Mouse (Mus musculus) limb, embryonic 14.5 days (tissue): Measurements from ENCODE around the gene Acbd6. TPM values are rescaled to one million over a fixed set of nuclear protein-coding genes. Genes with fewer than 3 reads are reported as not detected.

ENCODE experiments used
- ATAC-seq: fragments of 200-750 bp; cut with Nextera tagmentation; 2 replicates; pipeline ENCODE4 v1.8.0; 2017; ENCODE audit warnings: low read depth, moderate number of reproducible peaks, moderate TSS enrichment; ENCODE audit not compliant: low FRiP score
- DNase-seq: peaks from one replicate; pipeline ENCODE4 v3.0.0-alpha.2; 2015; ENCODE audit warnings: low spot score
- H3K27ac ChIP-seq: fragments of 300-500 bp; sonication (generic); replicated peaks from 2 replicates; pipeline ENCODE4 v1.5.1; 2014; ENCODE audit warnings: low read depth, mild to moderate bottlenecking, low read length, moderate library complexity, mixed read lengths
- H3K27me3 ChIP-seq: fragments of 300-500 bp; sonication (generic); 2 replicates; pipeline ENCODE4 v1.6.1; 2014; ENCODE audit warnings: low read length, mixed read lengths; ENCODE audit not compliant: control insufficient read depth, insufficient read depth
- H3K36me3 ChIP-seq: fragments of 300-500 bp; sonication (generic); 2 replicates; pipeline ENCODE4 v1.6.1; 2014; ENCODE audit warnings: mild to moderate bottlenecking, low read length, moderate library complexity, mixed read lengths; ENCODE audit not compliant: control insufficient read depth, insufficient read depth
- H3K4me1 ChIP-seq: fragments of 300-500 bp; sonication (generic); 2 replicates; pipeline ENCODE4 v1.6.1; 2014; ENCODE audit warnings: antibody characterized with exemption, low read length, mixed read lengths; ENCODE audit not compliant: control insufficient read depth, insufficient read depth
- H3K4me2 ChIP-seq: fragments of 300-500 bp; sonication (generic); replicated peaks from 2 replicates; pipeline ENCODE4 v1.6.1; 2014; ENCODE audit warnings: low read depth, mild to moderate bottlenecking, low read length, moderate library complexity; ENCODE audit not compliant: severe bottlenecking
- H3K4me3 ChIP-seq: fragments of 300-500 bp; sonication (generic); replicated peaks from 2 replicates; pipeline ENCODE4 v1.5.1; 2014; ENCODE audit warnings: low read length
- H3K9ac ChIP-seq: fragments of 300-500 bp; sonication (generic); 2 replicates; pipeline ENCODE4 v1.6.1; 2014; ENCODE audit warnings: mild to moderate bottlenecking, low read depth, low read length, moderate library complexity; ENCODE audit not compliant: severe bottlenecking
- H3K9me3 ChIP-seq: fragments of 300-500 bp; sonication (generic); 2 replicates; pipeline ENCODE4 v1.6.1; 2016; ENCODE audit warnings: low read length; ENCODE audit not compliant: control insufficient read depth
- POLR2A ChIP-seq: fragments of 200-500 bp; IDR thresholded peaks from 2 replicates; pipeline ENCODE4 v1.8.0; 2012; ENCODE audit warnings: inconsistent platforms, mild to moderate bottlenecking, moderate library complexity, borderline replicate concordance; ENCODE audit not compliant: insufficient read depth, insufficient read length; ENCODE audit errors: extremely low read depth
- WGBS: fragments of 180-500 bp; shearing (Covaris S2); extraction: QIAGEN DNeasy Blood & Tissue Kit; methylation state at CpG from one replicate; pipeline ENCODE4 v1.1.7; 2014; 5-methylcytosine and 5-hydroxymethylcytosine counted together
- polyA plus RNA-seq, 2 experiments: library from polyadenylated mRNA; depleted of rRNA in 1 of 2; stranded (reverse) in 1 of 2; unstranded in 1 of 2; fragments of >200 nt; fragmentation: Nextera tagmentation in 1 of 2; extraction: Ambion mirVana in 1 of 2; gene quantifications; 2 replicates each; pipeline versions ENCODE4 v1.2.1 to v1.2.3; 2012 to 2014

Acbd6 gene
- polyA plus RNA-seq, 2 experiments, result 87.9 to 88.3 TPM

DNA sequence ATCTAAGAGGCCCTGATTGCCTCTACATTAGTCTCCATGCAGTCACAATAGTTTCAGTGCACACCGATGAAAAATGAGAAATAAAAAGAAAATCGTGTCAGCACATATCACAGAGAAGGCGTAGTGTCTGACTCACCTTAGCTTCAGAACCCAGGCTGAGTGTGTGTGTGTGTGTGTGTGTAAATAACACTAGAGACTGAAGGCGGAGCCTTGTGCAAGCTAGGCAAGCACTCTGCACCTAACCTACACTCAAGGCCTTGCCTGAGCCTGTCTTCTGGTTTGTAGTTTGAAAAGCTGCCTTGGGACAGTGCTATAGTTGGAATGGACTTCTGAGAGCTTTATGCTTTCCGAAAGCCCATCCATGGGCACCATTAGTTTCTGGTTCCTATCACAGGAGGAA, 131.6 kb downstream of the Acbd6 start:
- Histone ChIP-seq H3K9ac (no peak overlapping the region), H3K4me2 (no peak overlapping the region), H3K4me1 (peaks cover 15% of the 10 kb centered on the region), H3K36me3 (no peaks in the 10 kb centered on the region), H3K27me3 (no peaks in the 10 kb centered on the region), H3K4me3 (no peak overlapping the region), H3K27ac (no peak overlapping the region), H3K9me3 (no peaks in the 10 kb centered on the region)
- TF ChIP-seq POLR2A, result no peak
- WGBS, result 91% methylated on average over 5 of the region's 5 CpGs
- no peak for DNase-seq
- ATAC-seq, result no peak

DNA sequence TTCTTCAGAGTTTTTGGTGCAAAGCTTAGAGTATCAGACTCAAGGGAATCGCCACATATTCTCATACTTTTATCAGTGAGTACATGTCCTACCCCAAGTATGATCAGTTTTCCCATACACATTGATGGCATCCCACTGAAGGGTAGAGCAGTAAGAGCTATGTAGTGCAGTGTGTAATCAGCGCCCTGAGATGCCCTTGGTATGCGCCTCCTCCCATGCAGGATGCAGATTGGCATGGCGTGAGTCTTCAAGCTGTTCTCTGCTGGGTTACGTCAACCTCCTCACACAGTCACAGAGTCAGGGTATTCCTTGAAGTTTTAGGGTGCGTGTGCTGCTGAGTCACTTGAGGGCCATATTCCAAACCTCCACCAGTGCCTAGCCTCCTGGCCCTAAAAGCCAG, 134.3 kb downstream of the Acbd6 start:
- no peak overlapping the region for H3K4me2 ChIP-seq
- no peak overlapping the region for H3K27ac ChIP-seq
- H3K4me3 ChIP-seq, result no peak overlapping the region
- no peaks in the 10 kb centered on the region for H3K36me3 ChIP-seq
- no peak for DNase-seq
- H3K9me3 ChIP-seq, result no peaks in the 10 kb centered on the region
- TF ChIP-seq POLR2A, result no peak
- 89% methylated on average over 6 of the region's 6 CpGs for WGBS
- no peaks in the 10 kb centered on the region for H3K27me3 ChIP-seq
- ATAC-seq, result no peak
- no peak overlapping the region for H3K9ac ChIP-seq
- H3K4me1 ChIP-seq, result peaks cover 11% of the 10 kb centered on the region

DNA sequence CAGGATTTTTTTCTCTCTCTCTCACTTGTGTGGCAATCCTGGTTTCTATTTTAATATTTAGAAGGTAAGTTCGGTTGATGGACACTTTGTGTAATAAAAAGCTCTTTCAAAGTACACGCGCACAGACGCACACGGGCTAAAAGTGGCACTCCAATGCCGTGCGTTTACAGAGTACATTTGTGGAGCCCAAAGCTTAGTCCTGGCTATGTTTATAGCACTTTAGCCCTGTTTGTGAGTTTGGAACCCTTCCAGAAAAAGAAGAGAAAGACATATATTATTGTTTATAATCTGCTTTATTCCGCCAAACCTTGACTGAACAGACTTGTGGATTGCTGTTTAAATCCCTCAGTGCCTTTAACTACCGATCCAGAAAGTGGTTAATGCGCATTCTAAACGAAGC, 135.1 kb downstream of the Acbd6 start:
- Histone ChIP-seq H3K36me3 (no peaks in the 10 kb centered on the region), H3K4me2 (no peak overlapping the region), H3K9me3 (no peaks in the 10 kb centered on the region), H3K27ac (no peak overlapping the region), H3K9ac (no peak overlapping the region), H3K4me3 (no peak overlapping the region), H3K4me1 (peaks cover 11% of the 10 kb centered on the region), H3K27me3 (no peaks in the 10 kb centered on the region)
- TF ChIP-seq POLR2A, result no peak
- 32% methylated on average over 11 of the region's 11 CpGs for WGBS
- ATAC-seq, result peak; percentile 61; the same call in 1 of the 2 replicates
- DNase-seq, result peak; percentile 27

DNA sequence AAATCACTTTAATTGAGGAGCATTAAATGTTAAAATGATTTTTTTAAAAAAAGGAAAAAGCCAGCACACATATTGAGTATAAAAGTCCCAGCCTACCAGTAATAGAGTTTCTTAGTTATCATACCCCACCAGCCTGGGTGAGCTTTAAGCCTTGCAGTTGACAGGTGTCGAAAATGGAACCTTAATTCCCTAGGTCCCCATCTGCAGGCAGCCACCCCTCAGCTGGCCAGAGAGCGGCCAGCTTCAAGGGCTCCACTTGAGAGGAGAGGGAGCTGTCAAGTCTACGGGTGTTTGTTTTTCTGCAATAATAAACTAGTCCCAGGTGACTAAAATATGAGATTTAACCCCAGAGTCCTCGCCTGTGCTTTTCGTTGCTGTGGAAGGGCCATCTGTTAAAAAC, 135.5 kb downstream of the Acbd6 start:
- H3K4me3 ChIP-seq, result no peak overlapping the region
- H3K27ac ChIP-seq, result no peak overlapping the region
- H3K4me2 ChIP-seq, result no peak overlapping the region
- H3K9me3 ChIP-seq, result no peaks in the 10 kb centered on the region
- H3K4me1 ChIP-seq, result peaks cover 13% of the 10 kb centered on the region
- DNase-seq, result no peak
- no peaks in the 10 kb centered on the region for H3K27me3 ChIP-seq
- H3K9ac ChIP-seq, result no peak overlapping the region
- peak; percentile 56; the same call in 1 of the 2 replicates for ATAC-seq
- TF ChIP-seq POLR2A, result no peak
- WGBS, result 10% methylated on average over 5 of the region's 5 CpGs
- H3K36me3 ChIP-seq, result no peaks in the 10 kb centered on the region

- TF ChIP-seq POLR2A, result no peak
- DNase-seq (peak; percentile 63), ATAC-seq (peak; percentile 54)
- H3K27me3 ChIP-seq, result no peaks in the 10 kb centered on the region
- H3K9ac ChIP-seq, result no peak overlapping the region
- no peak overlapping the region for H3K27ac ChIP-seq
- no peaks in the 10 kb centered on the region for H3K9me3 ChIP-seq
- H3K4me2 ChIP-seq, result no peak overlapping the region
- H3K36me3 ChIP-seq, result no peaks in the 10 kb centered on the region
- H3K4me1 ChIP-seq, result 0 out of 2 replicates have a peak, but pooled peaks cover 5% of the 10 kb centered on the region
- H3K4me3 ChIP-seq, result no peak overlapping the region
- 30% methylated on average over 17 of the region's 17 CpGs for WGBS
Observed at GRCm38 (mm10) chr1:155698373-155699159, 140.6 kb downstream of the Acbd6 start.

DNA sequence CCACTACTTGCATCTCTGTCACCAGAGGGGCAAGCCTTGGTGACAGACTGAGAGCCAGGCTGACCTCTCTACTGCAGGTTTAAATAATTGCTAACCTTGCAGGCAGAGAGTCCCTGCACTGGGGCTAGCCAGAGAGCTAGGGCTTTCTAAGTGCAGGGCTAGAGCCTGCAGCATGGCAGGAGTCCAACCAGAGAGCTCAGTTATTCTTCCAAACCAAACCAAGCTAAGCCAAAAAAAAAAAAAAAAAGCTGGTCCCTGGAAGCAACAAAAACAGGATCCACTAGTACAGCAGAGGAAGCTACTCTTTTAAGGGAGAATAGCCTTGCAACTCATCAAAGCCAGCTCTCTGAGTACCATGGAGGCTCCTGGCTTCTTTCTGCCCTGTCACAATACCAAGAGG, 143.0 kb downstream of the Acbd6 start:
- DNase-seq, result peak; percentile 16

More for the DNA sequence above, 143.0 kb downstream of the Acbd6 start:
- Histone ChIP-seq H3K4me3 (no peak overlapping the region), H3K4me2 (no peak overlapping the region), H3K27ac (no peak overlapping the region), H3K9me3 (no peaks in the 10 kb centered on the region), H3K36me3 (no peaks in the 10 kb centered on the region), H3K27me3 (no peaks in the 10 kb centered on the region), H3K4me1 (0 out of 2 replicates have a peak, but pooled peaks cover 5% of the 10 kb centered on the region), H3K9ac (no peak overlapping the region)
- no peak for ATAC-seq
- no peak for TF ChIP-seq POLR2A
